Mouse (Mus musculus) left cerebral cortex, adult 18-20 months (tissue): ENCODE data around the gene Slc35b1. TPM values are rescaled to one million over a fixed set of nuclear protein-coding genes. Genes with fewer than 3 reads are reported as not detected.

ENCODE experiments used
- DNase-seq, 2 experiments: peaks; one replicate each; pipeline ENCODE4 v3.0.0; 2021 to 2022; ENCODE audit warnings: low spot score in 2 of 2, mixed read lengths in 1 of 2
- total RNA-seq, 2 experiments: library from RNA; stranded (reverse); gene quantifications; 2 replicates each; pipeline ENCODE4 v1.2.3; 2021

The Slc35b1 gene
- total RNA-seq, 2 experiments from 2014 or later, result 56.8 to 60.3 TPM

GRCm38 (mm10) chr11:95417341-95417740, 32.8 kb downstream of the Slc35b1 start:
- no peak for DNase-seq

- DNase-seq, result no peak
Observed at GRCm38 (mm10) chr11:95420880-95421435, 36.5 kb downstream of the Slc35b1 start.

GRCm38 (mm10) chr11:95423505-95423904, 39.0 kb downstream of the Slc35b1 start:
- no peak for DNase-seq

- no peak for DNase-seq
Observed at GRCm38 (mm10) chr11:95431344-95431743, 46.9 kb downstream of the Slc35b1 start.

DNA sequence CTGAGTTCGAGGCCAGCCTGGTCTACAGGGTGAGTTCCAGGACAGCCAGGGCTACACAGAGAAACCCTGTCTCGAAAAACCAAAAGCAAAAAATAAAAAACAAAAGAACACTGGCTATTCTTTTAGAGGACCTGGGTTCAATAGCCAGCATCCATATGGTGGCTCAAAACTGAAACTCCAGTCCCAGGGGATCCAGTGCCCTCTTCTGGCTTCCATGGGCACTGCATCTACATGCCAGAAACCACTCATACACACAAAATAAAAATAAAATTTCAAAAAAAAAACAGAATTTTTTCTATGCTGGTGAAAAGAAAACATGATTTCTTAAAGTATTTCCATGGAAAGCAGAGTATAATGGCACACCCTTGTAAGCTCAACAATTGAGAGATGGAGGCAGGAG, 47.7 kb downstream of the Slc35b1 start:
- peak in 1 of 2 experiments; percentile 20 for DNase-seq

Other genes starting within 250 kb of the Slc35b1 start
- gene Dlx4, start 238.4 kb upstream of the Slc35b1 start, total RNA-seq, result under 1 TPM; 0.19 to 0.21 TPM
- not detected for gene Tac4, start 123.2 kb upstream of the Slc35b1 start, total RNA-seq
- gene Kat7, start 74.4 kb upstream of the Slc35b1 start, total RNA-seq, result 10 to 100 TPM; 75.7 to 81.8 TPM
- gene Fam117a, start 47.7 kb upstream of the Slc35b1 start, total RNA-seq, result 1 to 10 TPM; 3.5 to 4.3 TPM
- gene Spop, start 29.4 kb downstream of the Slc35b1 start, total RNA-seq, result 100 to 1,000 TPM; 174 to 182 TPM
- 10 to 100 TPM; 23.4 to 32.6 TPM for gene Nxph3, start 129.9 kb downstream of the Slc35b1 start, total RNA-seq
- 1 to 10 TPM; 1.1 to 1.7 TPM for gene Ngfr, start 203.0 kb downstream of the Slc35b1 start, total RNA-seq